Mouse (Mus musculus): ENCODE data around the gene Gm28557.

- TF ChIP-seq CTCF (IDR thresholded peaks at IDR 0.05; ENCODE audit: low read depth) (no peak), EP300 (IDR thresholded peaks at IDR 0.05; ENCODE audit: low read depth) (no peak)
These were observed 31.2 kb downstream of the Gm28557 start for GRCm38 (mm10) chr13:67077244-67077643.
